Mouse (Mus musculus) heart, postnatal 25 days (tissue): ENCODE measurements around the gene Syt13. TPM values are rescaled to one million over a fixed set of nuclear protein-coding genes. Genes with fewer than 3 reads are reported as not detected.

Experiments used
- DNase-seq: peaks from one replicate; pipeline ENCODE4 v3.0.0; 2022; ENCODE audit warnings: low spot score
- intact Hi-C: fragments of 180-260 bp; cut with DNase I; formaldehyde crosslinking; loops from one replicate; pipeline ENCODE4 v1.15.1; 2025
- total RNA-seq, 2 experiments: library from RNA; stranded (reverse); gene quantifications; 2 replicates each; pipeline ENCODE4 v1.2.3; 2021

Syt13 gene
- total RNA-seq, 2 experiments from 2014 or later = 0.18 to 0.25 TPM

DNA sequence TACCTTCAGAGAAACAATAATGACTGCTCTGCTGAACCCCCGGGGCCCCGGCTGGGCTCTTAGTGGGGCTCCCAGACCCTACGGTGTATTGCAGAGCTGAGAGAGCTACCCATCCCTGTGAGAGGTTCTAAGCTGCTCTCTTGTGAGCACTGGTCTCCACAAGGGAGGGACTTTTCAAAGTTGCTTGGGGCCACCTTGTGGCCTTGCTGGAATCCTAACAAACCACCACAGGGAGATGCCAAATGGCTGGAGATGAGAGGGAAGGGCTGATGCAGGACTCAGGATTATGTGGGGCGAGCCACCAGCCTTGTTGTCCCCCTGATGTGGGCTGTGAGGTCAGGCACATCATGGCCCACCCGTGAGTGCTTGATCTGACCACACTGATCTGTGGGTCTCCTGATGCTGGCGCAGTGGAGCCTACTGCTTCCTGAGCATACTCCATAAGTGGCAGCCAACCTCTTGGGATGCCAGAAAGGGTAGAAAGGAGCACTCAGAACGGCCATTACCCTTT is 72.3 kb downstream of the Syt13 start:
- intact Hi-C loops = loop anchor here (5.0 kb wide), 2 partner anchors 55 to 210 kb away; no protein-coding TSS in a partner anchor
- no peak for DNase-seq

- intact Hi-C loops = loop anchor here (5.0 kb wide), 2 partner anchors 54 to 209 kb away; no protein-coding TSS in a partner anchor
- DNase-seq = peak; percentile 69
Measured at GRCm38 (mm10) chr2:92987901-92988631, 73.2 kb downstream of the Syt13 start.

GRCm38 (mm10) chr2:92989593-92989992 is 74.7 kb downstream of the Syt13 start:
- DNase-seq = no peak
- intact Hi-C loops = loop anchor here (5.0 kb wide), 2 partner anchors 53 to 208 kb away; no protein-coding TSS in a partner anchor

DNA sequence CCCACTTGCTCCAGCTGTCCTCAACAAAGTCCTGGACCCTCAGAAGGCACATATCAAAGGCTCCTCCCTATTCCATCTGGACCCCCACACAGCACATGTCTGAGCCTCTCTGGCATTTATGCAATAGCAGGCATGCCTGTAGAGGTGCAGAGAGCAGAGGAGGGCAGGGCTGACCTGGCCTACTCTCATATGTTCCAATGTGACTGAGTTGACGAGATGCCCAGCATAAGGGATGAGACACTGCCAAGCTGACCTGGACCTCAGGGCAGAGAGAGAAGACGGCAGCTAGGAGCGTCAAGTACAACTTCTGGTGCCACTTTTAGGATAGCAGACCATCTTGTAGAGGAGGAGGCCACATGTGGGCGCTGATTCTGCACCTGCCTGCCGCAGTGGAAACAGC is 77.1 kb downstream of the Syt13 start:
- intact Hi-C loops = no loop called here
- no peak for DNase-seq

DNA sequence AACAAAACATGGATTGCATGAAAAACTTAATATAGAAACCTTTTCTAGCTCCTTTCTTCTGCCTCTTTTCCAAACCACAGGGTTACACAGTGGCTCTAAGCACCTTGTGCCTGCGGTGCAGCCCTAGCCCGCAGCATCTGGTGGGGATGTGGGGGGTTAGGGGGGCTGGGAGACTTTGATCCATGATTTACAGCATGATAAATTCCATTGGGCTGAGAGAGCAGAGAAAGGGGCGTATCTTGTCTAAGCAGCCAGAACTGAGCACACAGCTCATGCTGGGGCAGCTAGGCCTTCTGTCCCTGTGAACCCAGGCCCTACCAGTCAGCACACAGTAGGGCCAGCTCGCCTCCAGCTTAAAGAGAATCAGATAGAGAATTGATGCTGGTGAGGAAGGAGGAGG is 90.1 kb downstream of the Syt13 start:
- intact Hi-C loops = no loop called here
- DNase-seq = no peak

Other genes with a start within 250 kb of the Syt13 start
- 10 to 100 TPM in 1 of 2 experiments, 1 to 10 TPM in 1; 9.5 to 10.3 TPM for gene Prdm11, start 131.1 kb downstream of the Syt13 start, total RNA-seq